Mouse (Mus musculus) hindbrain, embryonic 14.5 days (tissue): ENCODE results near the gene Sec61a2. TPM values are rescaled to one million over a fixed set of nuclear protein-coding genes. Genes with fewer than 3 reads are reported as not detected.

ENCODE experiments used
- ATAC-seq: fragments of 200-750 bp; cut with Nextera tagmentation; 2 replicates; pipeline ENCODE4 v1.8.0; 2017; ENCODE audit warnings: moderate number of reproducible peaks, mild to moderate bottlenecking, moderate TSS enrichment, moderate library complexity; ENCODE audit not compliant: low FRiP score
- DNase-seq: peaks from one replicate; pipeline ENCODE4 v3.0.0-alpha.2; 2015; ENCODE audit warnings: low spot score
- H3K27ac ChIP-seq: fragments of 300-500 bp; sonication (generic); 2 replicates; pipeline ENCODE4 v1.5.1; 2014; ENCODE audit warnings: mild to moderate bottlenecking, moderate library complexity
- H3K27me3 ChIP-seq: fragments of 300-500 bp; sonication (generic); 2 replicates; pipeline ENCODE4 v1.6.1; 2014; ENCODE audit warnings: mild to moderate bottlenecking, low read length, mixed read lengths; ENCODE audit not compliant: control insufficient read depth, insufficient read depth
- H3K36me3 ChIP-seq: fragments of 300-500 bp; sonication (generic); replicated peaks from 2 replicates; pipeline ENCODE4 v1.6.1; 2014; ENCODE audit not compliant: control insufficient read depth, insufficient read depth
- H3K4me1 ChIP-seq: fragments of 300-500 bp; sonication (generic); replicated peaks from 2 replicates; pipeline ENCODE4 v1.6.1; 2014; ENCODE audit warnings: antibody characterized with exemption, low read length, mixed read lengths; ENCODE audit not compliant: control insufficient read depth, insufficient read depth
- H3K4me2 ChIP-seq: fragments of 300-500 bp; sonication (generic); replicated peaks from 2 replicates; pipeline ENCODE4 v1.6.1; 2014; ENCODE audit warnings: mild to moderate bottlenecking, moderate library complexity
- H3K4me3 ChIP-seq: fragments of 300-500 bp; sonication (generic); replicated peaks from 2 replicates; pipeline ENCODE4 v1.5.1; 2014; ENCODE audit warnings: mild to moderate bottlenecking, low read length
- H3K9ac ChIP-seq: fragments of 300-500 bp; sonication (generic); 2 replicates; pipeline ENCODE4 v1.6.1; 2014
- H3K9me3 ChIP-seq: fragments of 300-500 bp; sonication (generic); 2 replicates; pipeline ENCODE4 v1.6.1; 2016; ENCODE audit warnings: low read length; ENCODE audit not compliant: control insufficient read depth
- WGBS: fragments of 180-500 bp; shearing (Covaris S2); extraction: QIAGEN DNeasy Blood & Tissue Kit; methylation state at CpG from one replicate; pipeline ENCODE4 v1.1.7; 2014; 5-methylcytosine and 5-hydroxymethylcytosine counted together
- polyA plus RNA-seq: library from polyadenylated mRNA; unstranded; fragments of >200 nt; fragmentation: Nextera tagmentation; extraction: Ambion mirVana; gene quantifications from 2 replicates; pipeline ENCODE4 v1.2.1, GENCODE M21; 2014

Gene Sec61a2
- polyA plus RNA-seq, 1 experiment from 2014 or later: 108 TPM

GRCm38 (mm10) chr2:5906092-5906491, 10.9 kb upstream of the Sec61a2 start:
- Histone ChIP-seq H3K4me1 (no peaks in the 10 kb centered on the region), H3K27me3 (no peaks in the 10 kb centered on the region), H3K4me3 (no peak overlapping the region), H3K9ac (no peak overlapping the region), H3K27ac (no peak overlapping the region), H3K9me3 (no peaks in the 10 kb centered on the region), H3K4me2 (no peak overlapping the region), H3K36me3 (peaks cover 27% of the 10 kb centered on the region)
- ATAC-seq: no peak
- 41% methylated on average over 5 of the region's 5 CpGs for WGBS
- peak; percentile 33 for DNase-seq

- Histone ChIP-seq H3K9ac (no peak overlapping the region), H3K4me3 (no peak overlapping the region), H3K4me1 (no peaks in the 10 kb centered on the region; the same call in 1 of the 2 replicates), H3K9me3 (no peaks in the 10 kb centered on the region), H3K27ac (no peak overlapping the region), H3K27me3 (no peaks in the 10 kb centered on the region), H3K36me3 (peaks cover 35% of the 10 kb centered on the region), H3K4me2 (no peak overlapping the region)
- 58% methylated on average over 5 of the region's 5 CpGs for WGBS
- ATAC-seq (no peak), DNase-seq (no peak)
These were observed 4.9 kb upstream of the Sec61a2 start for GRCm38 (mm10) chr2:5900145-5900544.

- ATAC-seq: no peak
These were observed 936 bp downstream of the Sec61a2 start for GRCm38 (mm10) chr2:5894296-5894695.

GRCm38 (mm10) chr2:5889412-5889811, 5.8 kb downstream of the Sec61a2 start:
- Histone ChIP-seq H3K4me1 (peaks cover 6% of the 10 kb centered on the region), H3K4me3 (no peak overlapping the region), H3K36me3 (peaks cover 70% of the 10 kb centered on the region), H3K27me3 (no peaks in the 10 kb centered on the region), H3K4me2 (no peak overlapping the region), H3K9ac (no peak overlapping the region), H3K27ac (no peak overlapping the region), H3K9me3 (no peaks in the 10 kb centered on the region)
- ATAC-seq (no peak), DNase-seq (no peak)
- 70% methylated on average over 2 of the region's 2 CpGs for WGBS

More at GRCm38 (mm10) chr2:5894296-5894695, 936 bp downstream of the Sec61a2 start:
- peak overlapping the region; percentile 73 for H3K4me2 ChIP-seq
- no peaks in the 10 kb centered on the region for H3K9me3 ChIP-seq
- H3K36me3 ChIP-seq: peaks cover 48% of the 10 kb centered on the region
- peak overlapping the region; percentile 91 for H3K9ac ChIP-seq
- peaks cover 8% of the 10 kb centered on the region for H3K4me1 ChIP-seq
- H3K4me3 ChIP-seq: peak overlapping the region; percentile 91
- H3K27ac ChIP-seq: no peak overlapping the region
- DNase-seq: no peak
- 41% methylated on average over 11 of the region's 11 CpGs for WGBS
- H3K27me3 ChIP-seq: no peaks in the 10 kb centered on the region

- Histone ChIP-seq H3K4me1 (peaks cover 3% of the 10 kb centered on the region; the same call in 1 of the 2 replicates), H3K9ac (no peak overlapping the region), H3K27me3 (no peaks in the 10 kb centered on the region), H3K27ac (no peak overlapping the region), H3K36me3 (peaks cover 73% of the 10 kb centered on the region), H3K9me3 (no peaks in the 10 kb centered on the region), H3K4me3 (no peak overlapping the region), H3K4me2 (no peak overlapping the region)
- WGBS: 89% methylated on average over 5 of the region's 5 CpGs
- ATAC-seq: no peak
- no peak for DNase-seq
These were observed 6.4 kb downstream of the Sec61a2 start for GRCm38 (mm10) chr2:5888865-5889264.

- no peaks in the 10 kb centered on the region for H3K27me3 ChIP-seq
- H3K36me3 ChIP-seq: peaks cover 85% of the 10 kb centered on the region
- H3K4me3 ChIP-seq: no peak overlapping the region
- no peak overlapping the region for H3K4me2 ChIP-seq
- no peaks in the 10 kb centered on the region for H3K9me3 ChIP-seq
- DNase-seq: no peak
- WGBS: 71% methylated on average over 3 of the region's 3 CpGs
- H3K4me1 ChIP-seq: no peaks in the 10 kb centered on the region
- no peak overlapping the region for H3K27ac ChIP-seq
- no peak overlapping the region for H3K9ac ChIP-seq
- ATAC-seq: no peak
These were observed 17.8 kb downstream of the Sec61a2 start for GRCm38 (mm10) chr2:5877446-5877845.

GRCm38 (mm10) chr2:5869746-5870145, 25.5 kb downstream of the Sec61a2 start:
- Histone ChIP-seq H3K36me3 (peaks cover 73% of the 10 kb centered on the region), H3K27me3 (no peaks in the 10 kb centered on the region), H3K4me1 (no peaks in the 10 kb centered on the region), H3K4me2 (no peak overlapping the region), H3K4me3 (no peak overlapping the region), H3K27ac (no peak overlapping the region), H3K9me3 (no peaks in the 10 kb centered on the region), H3K9ac (no peak overlapping the region)
- 95% methylated on average over 5 of the region's 5 CpGs for WGBS
- ATAC-seq: no peak
- no peak for DNase-seq

GRCm38 (mm10) chr2:5867681-5868080, 27.6 kb downstream of the Sec61a2 start:
- H3K27ac ChIP-seq: no peak overlapping the region
- no peak overlapping the region for H3K4me3 ChIP-seq
- DNase-seq: no peak
- H3K9me3 ChIP-seq: no peaks in the 10 kb centered on the region
- no peak for ATAC-seq
- WGBS: 95% methylated on average over 2 of the region's 2 CpGs
- H3K9ac ChIP-seq: no peak overlapping the region
- H3K36me3 ChIP-seq: peaks cover 70% of the 10 kb centered on the region
- H3K27me3 ChIP-seq: no peaks in the 10 kb centered on the region
- H3K4me2 ChIP-seq: no peak overlapping the region
- H3K4me1 ChIP-seq: no peaks in the 10 kb centered on the region

GRCm38 (mm10) chr2:5862834-5863233, 32.4 kb downstream of the Sec61a2 start, which contains the start of gene Gm13199:
Gm13199 (minus strand) TSS chr2:5862934.
- WGBS: 92% methylated on average over 3 of the region's 3 CpGs
- H3K27me3 ChIP-seq: no peaks in the 10 kb centered on the region
- H3K4me2 ChIP-seq: no peak within 1 kb of the TSS
- ATAC-seq (no peak), DNase-seq (no peak)
- H3K4me3 ChIP-seq: no peak within 1 kb of the TSS
- peaks cover 65% of the 10 kb centered on the region for H3K36me3 ChIP-seq
- H3K27ac ChIP-seq: no peak within 1 kb of the TSS
- H3K9me3 ChIP-seq: no peaks in the 10 kb centered on the region
- no peaks in the 10 kb centered on the region for H3K4me1 ChIP-seq
- no peak within 1 kb of the TSS for H3K9ac ChIP-seq

GRCm38 (mm10) chr2:5851866-5852265, 43.4 kb downstream of the Sec61a2 start:
- WGBS: 88% methylated on average over 5 of the region's 5 CpGs
- Histone ChIP-seq H3K27ac (no peak overlapping the region), H3K36me3 (peaks cover 4% of the 10 kb centered on the region), H3K9ac (no peak overlapping the region), H3K27me3 (no peaks in the 10 kb centered on the region), H3K4me2 (no peak overlapping the region), H3K4me3 (no peak overlapping the region), H3K4me1 (no peaks in the 10 kb centered on the region), H3K9me3 (no peaks in the 10 kb centered on the region)
- ATAC-seq: no peak
- DNase-seq: no peak
